Mouse (Mus musculus): Measurements from ENCODE around the gene Zkscan1. TPM values are rescaled to one million over a fixed set of nuclear protein-coding genes. Genes with fewer than 3 reads are reported as not detected.

Gene Zkscan1
- polyA plus RNA-seq, 1 experiment from 2014 or later: 22.7 TPM

GRCm38 (mm10) chr5:138084507-138084906, 377 bp upstream of the Zkscan1 start:
- 66% methylated on average over 2 of the region's 2 CpGs for WGBS
- peak overlapping the region; percentile 79 for H3K4me3 ChIP-seq (ENCODE audit: low read depth, low read length)
- no peaks in the 10 kb centered on the region for H3K9me3 ChIP-seq (replicated peaks; ENCODE audit: control insufficient read depth, low read length, poor library complexity, severe bottlenecking)
- H3K36me3 ChIP-seq (ENCODE audit: control insufficient read depth, insufficient read depth, low read length): no peaks in the 10 kb centered on the region; the same call in 1 of the 2 replicates
- H3K4me2 ChIP-seq (ENCODE audit: low read length): peak overlapping the region; percentile 53
- H3K27ac ChIP-seq (ENCODE audit: low read length): no peak overlapping the region
- H3K27me3 ChIP-seq (ENCODE audit: control insufficient read depth, insufficient read depth, low read depth, low read length): no peaks in the 10 kb centered on the region
- H3K4me1 ChIP-seq (ENCODE audit: control insufficient read depth, insufficient read depth, low read length): peaks cover 29% of the 10 kb centered on the region
- peak; percentile 54; the same call in 1 of the 2 replicates for ATAC-seq
- peak overlapping the region; percentile 95; the same call in 1 of the 2 replicates for H3K9ac ChIP-seq (ENCODE audit: low read depth, low read length)

GRCm38 (mm10) chr5:138085421-138085911, 582 bp downstream of the Zkscan1 start:
- 0% methylated on average over 18 of the region's 18 CpGs for WGBS

GRCm38 (mm10) chr5:138086842-138087241, 2.0 kb downstream of the Zkscan1 start:
- H3K27ac ChIP-seq (ENCODE audit: low read length): no peak overlapping the region
- no peaks in the 10 kb centered on the region for H3K27me3 ChIP-seq (ENCODE audit: control insufficient read depth, insufficient read depth, low read depth, low read length)
- H3K4me3 ChIP-seq (ENCODE audit: low read depth, low read length): peak overlapping the region; percentile 16; the same call in 1 of the 2 replicates
- no peak for ATAC-seq
- no peak overlapping the region for H3K9ac ChIP-seq (ENCODE audit: low read depth, low read length)
- no peaks in the 10 kb centered on the region; the same call in 1 of the 2 replicates for H3K36me3 ChIP-seq (ENCODE audit: control insufficient read depth, insufficient read depth, low read length)
- H3K4me2 ChIP-seq (ENCODE audit: low read length): peak overlapping the region; percentile 89
- H3K4me1 ChIP-seq (ENCODE audit: control insufficient read depth, insufficient read depth, low read length): peaks cover 29% of the 10 kb centered on the region
- H3K9me3 ChIP-seq (replicated peaks; ENCODE audit: control insufficient read depth, low read length, poor library complexity, severe bottlenecking): no peaks in the 10 kb centered on the region
- WGBS: 76% methylated on average over 3 of the region's 3 CpGs

More at GRCm38 (mm10) chr5:138085421-138085911, 582 bp downstream of the Zkscan1 start:
- 0 out of 2 replicates have a peak, but pooled peaks have one; percentile 22 for ATAC-seq
- Histone ChIP-seq H3K27me3 (ENCODE audit: control insufficient read depth, insufficient read depth, low read depth, low read length) (no peaks in the 10 kb centered on the region), H3K4me3 (ENCODE audit: low read depth, low read length) (peak overlapping the region; percentile 79), H3K4me1 (ENCODE audit: control insufficient read depth, insufficient read depth, low read length) (peaks cover 29% of the 10 kb centered on the region), H3K9me3 (replicated peaks; ENCODE audit: control insufficient read depth, low read length, poor library complexity, severe bottlenecking) (no peaks in the 10 kb centered on the region), H3K9ac (ENCODE audit: low read depth, low read length) (peak overlapping the region; percentile 95), H3K4me2 (ENCODE audit: low read length) (peak overlapping the region; percentile 89), H3K27ac (ENCODE audit: low read length) (peak overlapping the region; percentile 83), H3K36me3 (ENCODE audit: control insufficient read depth, insufficient read depth, low read length) (no peaks in the 10 kb centered on the region; the same call in 1 of the 2 replicates)

GRCm38 (mm10) chr5:138088366-138088765, 3.5 kb downstream of the Zkscan1 start:
- H3K4me1 ChIP-seq (ENCODE audit: control insufficient read depth, insufficient read depth, low read length): peaks cover 29% of the 10 kb centered on the region
- no peaks in the 10 kb centered on the region for H3K9me3 ChIP-seq (replicated peaks; ENCODE audit: control insufficient read depth, low read length, poor library complexity, severe bottlenecking)
- no peak overlapping the region for H3K27ac ChIP-seq (ENCODE audit: low read length)
- no peak overlapping the region for H3K4me3 ChIP-seq (ENCODE audit: low read depth, low read length)
- no peak for ATAC-seq
- no peaks in the 10 kb centered on the region for H3K27me3 ChIP-seq (ENCODE audit: control insufficient read depth, insufficient read depth, low read depth, low read length)
- H3K36me3 ChIP-seq (ENCODE audit: control insufficient read depth, insufficient read depth, low read length): peaks cover 2% of the 10 kb centered on the region
- no peak overlapping the region for H3K9ac ChIP-seq (ENCODE audit: low read depth, low read length)
- 85% methylated on average over 3 of the region's 3 CpGs for WGBS
- H3K4me2 ChIP-seq (ENCODE audit: low read length): no peak overlapping the region

- WGBS: 90% methylated on average over 6 of the region's 6 CpGs
- H3K27ac ChIP-seq (ENCODE audit: low read length): no peak overlapping the region
These were observed 4.2 kb downstream of the Zkscan1 start for GRCm38 (mm10) chr5:138089108-138089551.

GRCm38 (mm10) chr5:138090271-138090670, 5.4 kb downstream of the Zkscan1 start:
- Histone ChIP-seq H3K4me3 (ENCODE audit: low read depth, low read length) (no peak overlapping the region), H3K4me2 (ENCODE audit: low read length) (no peak overlapping the region), H3K27me3 (ENCODE audit: control insufficient read depth, insufficient read depth, low read depth, low read length) (no peaks in the 10 kb centered on the region), H3K36me3 (ENCODE audit: control insufficient read depth, insufficient read depth, low read length) (peaks cover 13% of the 10 kb centered on the region), H3K27ac (ENCODE audit: low read length) (no peak overlapping the region), H3K4me1 (ENCODE audit: control insufficient read depth, insufficient read depth, low read length) (peaks cover 25% of the 10 kb centered on the region), H3K9ac (ENCODE audit: low read depth, low read length) (no peak overlapping the region), H3K9me3 (replicated peaks; ENCODE audit: control insufficient read depth, low read length, poor library complexity, severe bottlenecking) (no peaks in the 10 kb centered on the region)
- WGBS: 83% methylated on average over 3 of the region's 3 CpGs
- ATAC-seq: no peak

More at GRCm38 (mm10) chr5:138089108-138089551, 4.2 kb downstream of the Zkscan1 start:
- H3K4me1 ChIP-seq (ENCODE audit: control insufficient read depth, insufficient read depth, low read length): peaks cover 29% of the 10 kb centered on the region
- H3K27me3 ChIP-seq (ENCODE audit: control insufficient read depth, insufficient read depth, low read depth, low read length): no peaks in the 10 kb centered on the region
- no peaks in the 10 kb centered on the region for H3K9me3 ChIP-seq (replicated peaks; ENCODE audit: control insufficient read depth, low read length, poor library complexity, severe bottlenecking)
- H3K36me3 ChIP-seq (ENCODE audit: control insufficient read depth, insufficient read depth, low read length): peaks cover 4% of the 10 kb centered on the region
- no peak overlapping the region for H3K4me2 ChIP-seq (ENCODE audit: low read length)
- H3K9ac ChIP-seq (ENCODE audit: low read depth, low read length): no peak overlapping the region
- no peak overlapping the region for H3K4me3 ChIP-seq (ENCODE audit: low read depth, low read length)
- ATAC-seq: no peak

- Histone ChIP-seq H3K9me3 (replicated peaks; ENCODE audit: control insufficient read depth, low read length, poor library complexity, severe bottlenecking) (no peaks in the 10 kb centered on the region), H3K4me1 (ENCODE audit: control insufficient read depth, insufficient read depth, low read length) (peaks cover 25% of the 10 kb centered on the region), H3K27me3 (ENCODE audit: control insufficient read depth, insufficient read depth, low read depth, low read length) (no peaks in the 10 kb centered on the region), H3K4me3 (ENCODE audit: low read depth, low read length) (no peak overlapping the region), H3K36me3 (ENCODE audit: control insufficient read depth, insufficient read depth, low read length) (peaks cover 15% of the 10 kb centered on the region), H3K4me2 (ENCODE audit: low read length) (no peak overlapping the region), H3K27ac (ENCODE audit: low read length) (no peak overlapping the region), H3K9ac (ENCODE audit: low read depth, low read length) (no peak overlapping the region)
- no peak for ATAC-seq
- 90% methylated on average over 5 of the region's 5 CpGs for WGBS
These were observed 5.9 kb downstream of the Zkscan1 start for GRCm38 (mm10) chr5:138090737-138091136.

GRCm38 (mm10) chr5:138092771-138093170, 7.9 kb downstream of the Zkscan1 start:
- no peak for ATAC-seq
- Histone ChIP-seq H3K4me3 (ENCODE audit: low read depth, low read length) (no peak overlapping the region), H3K27ac (ENCODE audit: low read length) (no peak overlapping the region), H3K4me1 (ENCODE audit: control insufficient read depth, insufficient read depth, low read length) (peaks cover 7% of the 10 kb centered on the region; the same call in 1 of the 2 replicates), H3K9ac (ENCODE audit: low read depth, low read length) (no peak overlapping the region), H3K36me3 (ENCODE audit: control insufficient read depth, insufficient read depth, low read length) (peaks cover 31% of the 10 kb centered on the region), H3K27me3 (ENCODE audit: control insufficient read depth, insufficient read depth, low read depth, low read length) (no peaks in the 10 kb centered on the region), H3K9me3 (replicated peaks; ENCODE audit: control insufficient read depth, low read length, poor library complexity, severe bottlenecking) (no peaks in the 10 kb centered on the region), H3K4me2 (ENCODE audit: low read length) (no peak overlapping the region)
- 96% methylated on average over 4 of the region's 4 CpGs for WGBS

GRCm38 (mm10) chr5:138094474-138094873, 9.6 kb downstream of the Zkscan1 start:
- ATAC-seq: no peak
- H3K4me2 ChIP-seq (ENCODE audit: low read length): no peak overlapping the region
- no peaks in the 10 kb centered on the region for H3K4me1 ChIP-seq (ENCODE audit: control insufficient read depth, insufficient read depth, low read length)
- peaks cover 44% of the 10 kb centered on the region for H3K36me3 ChIP-seq (ENCODE audit: control insufficient read depth, insufficient read depth, low read length)
- no peak overlapping the region for H3K4me3 ChIP-seq (ENCODE audit: low read depth, low read length)
- H3K9me3 ChIP-seq (replicated peaks; ENCODE audit: control insufficient read depth, low read length, poor library complexity, severe bottlenecking): no peaks in the 10 kb centered on the region
- no peak overlapping the region for H3K27ac ChIP-seq (ENCODE audit: low read length)
- H3K9ac ChIP-seq (ENCODE audit: low read depth, low read length): no peak overlapping the region
- WGBS: 94% methylated on average over 6 of the region's 6 CpGs
- H3K27me3 ChIP-seq (ENCODE audit: control insufficient read depth, insufficient read depth, low read depth, low read length): no peaks in the 10 kb centered on the region

All from midbrain, embryonic 16.5 days (tissue).